Mouse (Mus musculus) brown adipose tissue, adult 24 weeks (tissue): ENCODE data around the gene Tmem138. TPM values are rescaled to one million over a fixed set of nuclear protein-coding genes. Genes with fewer than 3 reads are reported as not detected.

ENCODE experiments used
- H3K27ac ChIP-seq: fragments of 200-500 bp; replicated peaks from 2 replicates; pipeline ENCODE4 v1.5.1; 2012; ENCODE audit warnings: low read depth, mild to moderate bottlenecking, low read length
- H3K4me1 ChIP-seq: fragments of 200-500 bp; 2 replicates; pipeline ENCODE4 v1.6.1; 2012; ENCODE audit warnings: low read length, mixed read lengths; ENCODE audit not compliant: control insufficient read depth, insufficient read depth, insufficient read length
- H3K4me3 ChIP-seq: fragments of 200-500 bp; 2 replicates; pipeline ENCODE4 v1.5.1; 2012; ENCODE audit warnings: low read depth, mild to moderate bottlenecking, low read length, moderate library complexity; ENCODE audit not compliant: insufficient read depth
- polyA plus RNA-seq: library from polyadenylated mRNA; stranded (reverse); fragments of >200 nt; gene quantifications from 2 replicates; pipeline ENCODE4 v1.2.4, GENCODE M21; 2012; ENCODE audit not compliant: missing spikeins, insufficient read depth, insufficient read length

Tmem138 gene
- polyA plus RNA-seq, 1 experiment = 6.6 TPM

- no peak overlapping the region for H3K27ac ChIP-seq
- H3K4me1 ChIP-seq = peaks cover 4% of the 10 kb centered on the region; the same call in 1 of the 2 replicates
- H3K4me3 ChIP-seq = no peak overlapping the region
Observed at GRCm38 (mm10) chr19:10557001-10557400, 20.2 kb downstream of the Tmem138 start.

GRCm38 (mm10) chr19:10555624-10556510, 21.3 kb downstream of the Tmem138 start, which contains the start of gene Tmem216:
Tmem216 (minus strand) TSS chr19:10556238.
- H3K4me3 ChIP-seq = peak within 1 kb of the TSS; percentile 90
- peak within 1 kb of the TSS; percentile 80 for H3K27ac ChIP-seq
- H3K4me1 ChIP-seq = peaks cover 4% of the 10 kb centered on the region; the same call in 1 of the 2 replicates

- Histone ChIP-seq H3K4me1 (no peaks in the 10 kb centered on the region), H3K4me3 (no peak overlapping the region), H3K27ac (no peak overlapping the region)
Observed at GRCm38 (mm10) chr19:10539454-10539853, 37.7 kb downstream of the Tmem138 start.

- Histone ChIP-seq H3K4me1 (peaks cover 4% of the 10 kb centered on the region; the same call in 1 of the 2 replicates), H3K4me3 (no peak overlapping the region), H3K27ac (no peak overlapping the region)
Observed at GRCm38 (mm10) chr19:10530082-10530481, 47.1 kb downstream of the Tmem138 start.

GRCm38 (mm10) chr19:10525910-10526309, 51.3 kb downstream of the Tmem138 start, which contains the start of gene Sdhaf2:
Sdhaf2 (minus strand) TSS chr19:10526142.
- Histone ChIP-seq H3K4me1 (peaks cover 7% of the 10 kb centered on the region; the same call in 1 of the 2 replicates), H3K4me3 (peak within 1 kb of the TSS; percentile 98), H3K27ac (peak within 1 kb of the TSS; percentile 94)

- H3K4me1 ChIP-seq = peaks cover 7% of the 10 kb centered on the region; the same call in 1 of the 2 replicates
Observed at GRCm38 (mm10) chr19:10525106-10525901, 51.9 kb downstream of the Tmem138 start, which contains the start of gene Cpsf7. Cpsf7 (plus strand) TSS chr19:10525266.

GRCm38 (mm10) chr19:10524784-10525105, 52.4 kb downstream of the Tmem138 start:
- H3K27ac ChIP-seq = peak overlapping the region; percentile 81
- H3K4me1 ChIP-seq = peaks cover 7% of the 10 kb centered on the region; the same call in 1 of the 2 replicates
- peak overlapping the region; percentile 89 for H3K4me3 ChIP-seq

More at GRCm38 (mm10) chr19:10525106-10525901, 51.9 kb downstream of the Tmem138 start, which contains the start of gene Cpsf7:
- peak within 1 kb of the TSS; percentile 98 for H3K4me3 ChIP-seq
- H3K27ac ChIP-seq = peak within 1 kb of the TSS; percentile 94

GRCm38 (mm10) chr19:10523483-10524080, 53.6 kb downstream of the Tmem138 start:
- no peak overlapping the region; the same call in 1 of the 2 replicates for H3K4me3 ChIP-seq
- H3K4me1 ChIP-seq = peaks cover 7% of the 10 kb centered on the region; the same call in 1 of the 2 replicates
- H3K27ac ChIP-seq = no peak overlapping the region

GRCm38 (mm10) chr19:10521926-10522325, 55.2 kb downstream of the Tmem138 start:
- H3K4me1 ChIP-seq = peaks cover 7% of the 10 kb centered on the region; the same call in 1 of the 2 replicates
- no peak overlapping the region for H3K4me3 ChIP-seq
- H3K27ac ChIP-seq = no peak overlapping the region

Other genes with a start within 250 kb of the Tmem138 start
- gene Syt7, start 188.3 kb downstream of the Tmem138 start, polyA plus RNA-seq = 2.3 TPM in 2 replicates
- not detected in 2 replicates for gene Lrrc10b, start 119.9 kb downstream of the Tmem138 start, polyA plus RNA-seq
- gene Ppp1r32, start 94.4 kb downstream of the Tmem138 start, polyA plus RNA-seq = not detected in 2 replicates
- gene Cpsf7, start 52.1 kb downstream of the Tmem138 start, polyA plus RNA-seq = 18.5 and 18.6 TPM in 2 replicates
- 57.1 and 65.5 TPM in 2 replicates for gene Sdhaf2, start 51.2 kb downstream of the Tmem138 start, polyA plus RNA-seq
- gene Tmem216, start 21.1 kb downstream of the Tmem138 start, polyA plus RNA-seq = 11.0 and 15.9 TPM in 2 replicates
- 7.2 TPM in 2 replicates for gene Cyb561a3, start 190 bp downstream of the Tmem138 start, polyA plus RNA-seq
- gene Ddb1, start 28.0 kb upstream of the Tmem138 start, polyA plus RNA-seq = 89.1 and 92.5 TPM in 2 replicates
- 8.0 and 11.4 TPM in 2 replicates for gene Tkfc, start 28.3 kb upstream of the Tmem138 start, polyA plus RNA-seq
- not detected in 2 replicates for gene Vwce, start 56.9 kb upstream of the Tmem138 start, polyA plus RNA-seq
- gene Pga5, start 100.7 kb upstream of the Tmem138 start, polyA plus RNA-seq = not detected in 2 replicates
- gene Vps37c, start 111.4 kb upstream of the Tmem138 start, polyA plus RNA-seq = 8.5 and 10.1 TPM in 2 replicates
- gene Cd5, start 161.6 kb upstream of the Tmem138 start, polyA plus RNA-seq = not detected in 2 replicates